Mouse (Mus musculus) intestine, postnatal 0 days (tissue): ENCODE measurements around the gene Atp13a5. TPM values are rescaled to one million over a fixed set of nuclear protein-coding genes. Genes with fewer than 3 reads are reported as not detected.

Experiments
- ATAC-seq: fragments of 200-750 bp; cut with Nextera tagmentation; 2 replicates; pipeline ENCODE4 v1.8.0; 2017; ENCODE audit warnings: mild to moderate bottlenecking, moderate TSS enrichment, moderate library complexity
- H3K27ac ChIP-seq: fragments of 300-500 bp; sonication (generic); 2 replicates; pipeline ENCODE4 v1.5.1; 2014; ENCODE audit warnings: mild to moderate bottlenecking, low read depth, low read length, moderate library complexity
- H3K27me3 ChIP-seq: fragments of 300-500 bp; sonication (generic); replicated peaks from 2 replicates; pipeline ENCODE4 v1.6.1; 2014; ENCODE audit warnings: low read length, mixed read lengths; ENCODE audit not compliant: control insufficient read depth, insufficient read depth
- H3K36me3 ChIP-seq: fragments of 300-500 bp; sonication (generic); 2 replicates; pipeline ENCODE4 v1.6.1; 2014; ENCODE audit warnings: mild to moderate bottlenecking, moderate library complexity; ENCODE audit not compliant: control insufficient read depth, insufficient read depth
- H3K4me1 ChIP-seq: fragments of 300-500 bp; sonication (generic); replicated peaks from 2 replicates; pipeline ENCODE4 v1.6.1; 2014; ENCODE audit warnings: antibody characterized with exemption, low read length, mixed read lengths; ENCODE audit not compliant: control insufficient read depth, insufficient read depth
- H3K4me2 ChIP-seq: fragments of 300-500 bp; sonication (generic); replicated peaks from 2 replicates; pipeline ENCODE4 v1.6.1; 2014; ENCODE audit warnings: low read depth, mild to moderate bottlenecking, moderate library complexity
- H3K4me3 ChIP-seq: fragments of 300-500 bp; sonication (generic); 2 replicates; pipeline ENCODE4 v1.5.1; 2014; ENCODE audit warnings: low read depth, low read length
- H3K9ac ChIP-seq: fragments of 300-500 bp; sonication (generic); 2 replicates; pipeline ENCODE4 v1.6.1; 2014; ENCODE audit warnings: mild to moderate bottlenecking, low read depth, low read length
- H3K9me3 ChIP-seq: fragments of 300-500 bp; sonication (generic); 2 replicates; pipeline ENCODE4 v1.6.1; 2016; ENCODE audit warnings: mixed run types; ENCODE audit not compliant: control insufficient read depth
- CTCF ChIP-seq: sonication (generic); IDR thresholded peaks from 2 replicates; pipeline ENCODE4 v1.5.1; 2016; ENCODE audit warnings: low read depth, mild to moderate bottlenecking, control low read depth, antibody characterized with exemption, moderate library complexity
- WGBS: fragments of 180-500 bp; shearing (Covaris S2); extraction: QIAGEN DNeasy Blood & Tissue Kit; methylation state at CpG from one replicate; pipeline ENCODE4 v1.1.7; 2014; 5-methylcytosine and 5-hydroxymethylcytosine counted together
- polyA plus RNA-seq: library from polyadenylated mRNA; unstranded; fragments of >200 nt; fragmentation: Nextera tagmentation; extraction: Ambion mirVana; gene quantifications from 2 replicates; pipeline ENCODE4 v1.2.1, GENCODE M21; 2015

Atp13a5 gene
- polyA plus RNA-seq, 1 experiment from 2014 or later: not detected

- 73% methylated on average over 3 of the region's 3 CpGs for WGBS
- no peaks in the 10 kb centered on the region for H3K36me3 ChIP-seq
Observed at GRCm38 (mm10) chr16:29331351-29332044, 47.0 kb downstream of the Atp13a5 start.

GRCm38 (mm10) chr16:29330948-29331347 is 47.6 kb downstream of the Atp13a5 start:
- H3K4me1 ChIP-seq: no peaks in the 10 kb centered on the region
- TF ChIP-seq CTCF: no peak
- H3K27me3 ChIP-seq: no peaks in the 10 kb centered on the region
- no peak overlapping the region for H3K4me3 ChIP-seq
- no peak overlapping the region for H3K4me2 ChIP-seq
- H3K9ac ChIP-seq: no peak overlapping the region
- H3K27ac ChIP-seq: no peak overlapping the region
- H3K9me3 ChIP-seq: no peaks in the 10 kb centered on the region
- no peak for ATAC-seq
- no peaks in the 10 kb centered on the region for H3K36me3 ChIP-seq
- 65% methylated on average over 5 of the region's 5 CpGs for WGBS

More at GRCm38 (mm10) chr16:29331351-29332044, 47.0 kb downstream of the Atp13a5 start:
- Histone ChIP-seq H3K27ac (no peak overlapping the region), H3K27me3 (no peaks in the 10 kb centered on the region), H3K9ac (no peak overlapping the region), H3K4me3 (no peak overlapping the region), H3K4me2 (no peak overlapping the region), H3K4me1 (no peaks in the 10 kb centered on the region), H3K9me3 (no peaks in the 10 kb centered on the region)
- TF ChIP-seq CTCF: no peak
- ATAC-seq: no peak

GRCm38 (mm10) chr16:29329213-29329612 is 49.3 kb downstream of the Atp13a5 start:
- H3K4me2 ChIP-seq: no peak overlapping the region
- no peak for TF ChIP-seq CTCF
- no peak overlapping the region for H3K27ac ChIP-seq
- no peak overlapping the region for H3K9ac ChIP-seq
- H3K27me3 ChIP-seq: no peaks in the 10 kb centered on the region
- H3K36me3 ChIP-seq: no peaks in the 10 kb centered on the region
- 74% methylated on average over 2 of the region's 2 CpGs for WGBS
- ATAC-seq: no peak
- H3K4me1 ChIP-seq: no peaks in the 10 kb centered on the region
- H3K9me3 ChIP-seq: no peaks in the 10 kb centered on the region
- H3K4me3 ChIP-seq: no peak overlapping the region

GRCm38 (mm10) chr16:29327910-29328309 is 50.6 kb downstream of the Atp13a5 start:
- Histone ChIP-seq H3K4me1 (no peaks in the 10 kb centered on the region), H3K4me3 (no peak overlapping the region), H3K36me3 (no peaks in the 10 kb centered on the region), H3K9ac (no peak overlapping the region), H3K27ac (no peak overlapping the region), H3K9me3 (no peaks in the 10 kb centered on the region), H3K4me2 (no peak overlapping the region), H3K27me3 (no peaks in the 10 kb centered on the region)
- 66% methylated on average over 3 of the region's 3 CpGs for WGBS
- no peak for ATAC-seq
- no peak for TF ChIP-seq CTCF

GRCm38 (mm10) chr16:29325233-29325919 is 53.2 kb downstream of the Atp13a5 start:
- H3K27me3 ChIP-seq: no peaks in the 10 kb centered on the region
- no peak overlapping the region for H3K9ac ChIP-seq
- no peak overlapping the region for H3K4me2 ChIP-seq
- H3K4me1 ChIP-seq: no peaks in the 10 kb centered on the region
- H3K9me3 ChIP-seq: no peaks in the 10 kb centered on the region
- TF ChIP-seq CTCF: no peak
- no peak overlapping the region for H3K27ac ChIP-seq
- no peak for ATAC-seq
- no peak overlapping the region for H3K4me3 ChIP-seq
- WGBS: 87% methylated on average over 7 of the region's 7 CpGs
- H3K36me3 ChIP-seq: no peaks in the 10 kb centered on the region

GRCm38 (mm10) chr16:29320717-29321116 is 57.8 kb downstream of the Atp13a5 start:
- Histone ChIP-seq H3K27ac (no peak overlapping the region), H3K27me3 (no peaks in the 10 kb centered on the region), H3K4me2 (no peak overlapping the region), H3K36me3 (no peaks in the 10 kb centered on the region), H3K4me1 (no peaks in the 10 kb centered on the region), H3K4me3 (no peak overlapping the region), H3K9me3 (no peaks in the 10 kb centered on the region), H3K9ac (no peak overlapping the region)
- no peak for TF ChIP-seq CTCF
- ATAC-seq: no peak
- 81% methylated on average over 3 of the region's 3 CpGs for WGBS
